Mouse (Mus musculus) embryonic facial prominence, embryonic 15.5 days (tissue): Measurements from ENCODE around the gene Gfod1. TPM values are rescaled to one million over a fixed set of nuclear protein-coding genes. Genes with fewer than 3 reads are reported as not detected.

ENCODE experiments used
- ATAC-seq: fragments of 200-750 bp; cut with Nextera tagmentation; 2 replicates; pipeline ENCODE4 v1.8.0; 2017; ENCODE audit warnings: low read depth, moderate TSS enrichment; ENCODE audit not compliant: insufficient number of reproducible peaks, low FRiP score, low TSS enrichment
- H3K27ac ChIP-seq: fragments of 300-500 bp; sonication (generic); replicated peaks from 2 replicates; pipeline ENCODE4 v1.5.1; 2015; ENCODE audit warnings: mild to moderate bottlenecking, inconsistent platforms
- H3K27me3 ChIP-seq: fragments of 300-500 bp; sonication (generic); 2 replicates; pipeline ENCODE4 v1.6.1; 2015; ENCODE audit warnings: inconsistent platforms
- H3K36me3 ChIP-seq: fragments of 300-500 bp; sonication (generic); 2 replicates; pipeline ENCODE4 v1.6.1; 2015; ENCODE audit warnings: mild to moderate bottlenecking, inconsistent platforms
- H3K4me1 ChIP-seq: fragments of 300-500 bp; sonication (generic); 2 replicates; pipeline ENCODE4 v1.6.1; 2015; ENCODE audit warnings: inconsistent platforms
- H3K4me2 ChIP-seq: fragments of 300-500 bp; sonication (generic); replicated peaks from 2 replicates; pipeline ENCODE4 v1.6.1; 2015; ENCODE audit warnings: mild to moderate bottlenecking, inconsistent platforms
- H3K4me3 ChIP-seq: fragments of 300-500 bp; sonication (generic); replicated peaks from 2 replicates; pipeline ENCODE4 v1.5.1; 2015; ENCODE audit warnings: mild to moderate bottlenecking, inconsistent platforms
- H3K9ac ChIP-seq: fragments of 300-500 bp; sonication (generic); 2 replicates; pipeline ENCODE4 v1.6.1; 2015; ENCODE audit warnings: inconsistent platforms
- H3K9me3 ChIP-seq: fragments of 300-500 bp; sonication (generic); replicated peaks from 2 replicates; pipeline ENCODE4 v1.6.1; 2016; ENCODE audit warnings: inconsistent platforms
- WGBS: fragments of 180-500 bp; shearing (Covaris S2); methylation state at CpG from one replicate; pipeline ENCODE4 v1.1.7; 2015; 5-methylcytosine and 5-hydroxymethylcytosine counted together
- polyA plus RNA-seq: library from polyadenylated mRNA; unstranded; fragments of >200 nt; fragmentation: Nextera tagmentation; extraction: Ambion mirVana; gene quantifications from 2 replicates; pipeline ENCODE4 v1.2.1, GENCODE M21; 2015

Gfod1 gene
- polyA plus RNA-seq, 1 experiment from 2014 or later = 1.0 TPM

DNA sequence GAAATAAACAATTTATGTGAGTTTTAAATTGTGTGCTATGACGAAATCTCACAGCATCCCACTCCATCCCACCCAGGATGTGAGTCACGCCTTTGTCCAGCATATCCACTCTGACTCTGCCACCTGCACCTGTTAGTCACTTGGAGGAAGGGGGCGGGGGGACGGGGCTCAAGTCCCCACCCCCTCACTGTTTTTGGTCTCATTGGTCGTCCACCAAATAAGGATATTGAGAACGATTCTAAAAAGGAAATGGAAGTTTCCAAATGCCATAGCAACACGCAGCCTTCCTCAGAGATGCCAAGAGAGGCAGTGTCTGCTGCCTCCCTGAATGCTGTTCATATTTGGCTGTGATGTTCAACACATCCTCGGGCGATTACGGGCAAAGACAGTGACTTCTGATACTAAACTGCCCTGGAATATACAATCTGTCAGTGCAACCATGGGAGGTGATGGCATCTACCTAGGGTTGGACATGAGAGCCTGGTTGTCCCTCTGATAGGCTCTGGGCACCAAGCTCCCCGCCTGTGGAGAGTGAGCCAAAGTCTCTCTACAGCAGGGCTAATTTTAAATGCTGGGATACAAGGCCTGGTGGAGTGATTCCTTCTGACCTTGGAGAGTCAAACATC, 41.7 kb downstream of the Gfod1 start:
- H3K36me3 ChIP-seq = no peaks in the 10 kb centered on the region
- H3K9ac ChIP-seq = no peak overlapping the region
- H3K27ac ChIP-seq = no peak overlapping the region
- H3K4me2 ChIP-seq = no peak overlapping the region
- no peaks in the 10 kb centered on the region for H3K27me3 ChIP-seq
- no peaks in the 10 kb centered on the region for H3K4me1 ChIP-seq
- no peaks in the 10 kb centered on the region for H3K9me3 ChIP-seq
- H3K4me3 ChIP-seq = no peak overlapping the region
- WGBS = 82% methylated on average over 11 of the region's 11 CpGs
- ATAC-seq = no peak

GRCm38 (mm10) chr13:43261287-43261686, 42.7 kb downstream of the Gfod1 start:
- no peak overlapping the region for H3K4me2 ChIP-seq
- H3K4me1 ChIP-seq = no peaks in the 10 kb centered on the region
- H3K9ac ChIP-seq = no peak overlapping the region
- no peak overlapping the region for H3K4me3 ChIP-seq
- H3K36me3 ChIP-seq = no peaks in the 10 kb centered on the region
- 56% methylated on average over 3 of the region's 3 CpGs for WGBS
- H3K9me3 ChIP-seq = no peaks in the 10 kb centered on the region
- no peak overlapping the region for H3K27ac ChIP-seq
- 0 out of 2 replicates have a peak, but pooled peaks have one; percentile 47 for ATAC-seq
- H3K27me3 ChIP-seq = no peaks in the 10 kb centered on the region

- ATAC-seq = no peak
- 82% methylated on average over 6 of the region's 6 CpGs for WGBS
- Histone ChIP-seq H3K4me1 (no peaks in the 10 kb centered on the region), H3K4me3 (no peak overlapping the region), H3K9ac (no peak overlapping the region), H3K36me3 (no peaks in the 10 kb centered on the region), H3K27me3 (no peaks in the 10 kb centered on the region), H3K9me3 (no peaks in the 10 kb centered on the region), H3K27ac (no peak overlapping the region), H3K4me2 (no peak overlapping the region)
Measured at GRCm38 (mm10) chr13:43260731-43261130, 43.2 kb downstream of the Gfod1 start.

DNA sequence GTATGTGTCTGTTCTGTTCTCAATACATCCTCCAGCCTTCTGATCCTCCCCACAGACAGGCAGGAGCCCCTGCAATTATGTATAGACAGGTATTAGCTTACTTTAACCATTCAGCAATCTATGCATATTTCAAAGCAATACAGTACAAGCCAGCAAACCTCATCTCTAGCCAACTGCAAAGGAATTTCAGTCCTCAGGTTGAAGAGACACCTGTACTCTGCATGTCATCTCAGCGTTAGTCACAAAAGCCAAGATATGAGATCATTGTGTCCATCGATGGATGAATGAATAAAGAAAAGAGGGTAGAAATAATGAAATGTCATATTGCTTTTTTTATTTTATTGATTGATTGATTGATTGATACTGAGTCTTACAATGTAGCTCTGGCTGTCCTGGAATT, 47.5 kb downstream of the Gfod1 start:
- no peak for ATAC-seq
- 81% methylated on average over 2 of the region's 2 CpGs for WGBS
- no peaks in the 10 kb centered on the region for H3K36me3 ChIP-seq
- no peaks in the 10 kb centered on the region for H3K27me3 ChIP-seq
- no peaks in the 10 kb centered on the region for H3K9me3 ChIP-seq
- no peak overlapping the region for H3K4me3 ChIP-seq
- no peak overlapping the region for H3K9ac ChIP-seq
- no peaks in the 10 kb centered on the region for H3K4me1 ChIP-seq
- no peak overlapping the region for H3K4me2 ChIP-seq
- H3K27ac ChIP-seq = no peak overlapping the region

GRCm38 (mm10) chr13:43253526-43253925, 50.4 kb downstream of the Gfod1 start:
- WGBS = 51% methylated on average over 5 of the region's 5 CpGs
- Histone ChIP-seq H3K36me3 (no peaks in the 10 kb centered on the region), H3K4me1 (no peaks in the 10 kb centered on the region), H3K4me3 (no peak overlapping the region), H3K9me3 (no peaks in the 10 kb centered on the region), H3K27me3 (no peaks in the 10 kb centered on the region), H3K4me2 (no peak overlapping the region), H3K9ac (no peak overlapping the region), H3K27ac (no peak overlapping the region)
- no peak for ATAC-seq

- no peak overlapping the region for H3K27ac ChIP-seq
- no peaks in the 10 kb centered on the region for H3K27me3 ChIP-seq
- WGBS = 83% methylated on average over 8 of the region's 8 CpGs
- ATAC-seq = no peak
- H3K9me3 ChIP-seq = no peaks in the 10 kb centered on the region
- no peaks in the 10 kb centered on the region for H3K4me1 ChIP-seq
- H3K4me2 ChIP-seq = no peak overlapping the region
- no peaks in the 10 kb centered on the region for H3K36me3 ChIP-seq
- H3K9ac ChIP-seq = no peak overlapping the region
- no peak overlapping the region for H3K4me3 ChIP-seq
Measured at GRCm38 (mm10) chr13:43252105-43252790, 51.7 kb downstream of the Gfod1 start.

GRCm38 (mm10) chr13:43251391-43251790, 52.6 kb downstream of the Gfod1 start:
- Histone ChIP-seq H3K27me3 (no peaks in the 10 kb centered on the region), H3K27ac (no peak overlapping the region), H3K9ac (no peak overlapping the region), H3K9me3 (no peaks in the 10 kb centered on the region), H3K4me1 (no peaks in the 10 kb centered on the region), H3K4me2 (no peak overlapping the region), H3K36me3 (no peaks in the 10 kb centered on the region), H3K4me3 (no peak overlapping the region)
- 89% methylated on average over 12 of the region's 12 CpGs for WGBS
- no peak for ATAC-seq

DNA sequence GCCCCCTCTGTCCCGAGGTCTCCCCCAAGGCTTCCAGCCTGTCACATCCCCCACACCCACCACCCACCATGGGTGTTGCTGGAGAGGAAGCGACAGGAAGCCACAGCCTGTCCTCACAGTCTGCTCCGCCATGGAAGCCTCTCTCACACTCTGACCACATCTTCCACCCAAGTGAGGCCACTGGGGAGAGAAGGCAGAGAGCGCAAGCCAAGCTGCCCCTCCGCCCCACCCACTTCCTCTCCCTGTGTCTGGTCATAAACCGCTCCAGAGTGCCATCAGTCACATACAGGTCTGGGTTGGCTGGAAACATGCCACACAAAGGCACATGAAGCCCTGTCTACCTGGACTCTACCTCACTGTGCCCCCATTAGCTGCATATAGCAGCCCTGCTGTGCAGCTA, 53.3 kb downstream of the Gfod1 start:
- Histone ChIP-seq H3K4me1 (no peaks in the 10 kb centered on the region), H3K9ac (no peak overlapping the region), H3K27ac (no peak overlapping the region), H3K4me2 (no peak overlapping the region), H3K27me3 (no peaks in the 10 kb centered on the region), H3K36me3 (no peaks in the 10 kb centered on the region), H3K4me3 (no peak overlapping the region), H3K9me3 (no peaks in the 10 kb centered on the region)
- ATAC-seq = 0 out of 2 replicates have a peak, but pooled peaks have one; percentile 54
- 77% methylated on average over 6 of the region's 6 CpGs for WGBS

GRCm38 (mm10) chr13:43250106-43250505, 53.9 kb downstream of the Gfod1 start:
- Histone ChIP-seq H3K27ac (no peak overlapping the region), H3K4me2 (no peak overlapping the region), H3K9ac (no peak overlapping the region), H3K4me3 (no peak overlapping the region), H3K4me1 (no peaks in the 10 kb centered on the region), H3K36me3 (no peaks in the 10 kb centered on the region), H3K27me3 (no peaks in the 10 kb centered on the region), H3K9me3 (no peaks in the 10 kb centered on the region)
- ATAC-seq = no peak
- WGBS = 82% methylated on average over 9 of the region's 9 CpGs

GRCm38 (mm10) chr13:43248381-43248780, 55.6 kb downstream of the Gfod1 start:
- Histone ChIP-seq H3K4me1 (peaks cover 9% of the 10 kb centered on the region), H3K9ac (no peak overlapping the region), H3K27me3 (no peaks in the 10 kb centered on the region), H3K36me3 (no peaks in the 10 kb centered on the region), H3K4me2 (no peak overlapping the region), H3K4me3 (no peak overlapping the region), H3K27ac (no peak overlapping the region), H3K9me3 (no peaks in the 10 kb centered on the region)
- 89% methylated on average over 6 of the region's 6 CpGs for WGBS
- no peak for ATAC-seq

GRCm38 (mm10) chr13:43246876-43247275, 57.1 kb downstream of the Gfod1 start:
- Histone ChIP-seq H3K27me3 (no peaks in the 10 kb centered on the region), H3K9me3 (no peaks in the 10 kb centered on the region)
- 91% methylated on average over 4 of the region's 4 CpGs for WGBS

DNA sequence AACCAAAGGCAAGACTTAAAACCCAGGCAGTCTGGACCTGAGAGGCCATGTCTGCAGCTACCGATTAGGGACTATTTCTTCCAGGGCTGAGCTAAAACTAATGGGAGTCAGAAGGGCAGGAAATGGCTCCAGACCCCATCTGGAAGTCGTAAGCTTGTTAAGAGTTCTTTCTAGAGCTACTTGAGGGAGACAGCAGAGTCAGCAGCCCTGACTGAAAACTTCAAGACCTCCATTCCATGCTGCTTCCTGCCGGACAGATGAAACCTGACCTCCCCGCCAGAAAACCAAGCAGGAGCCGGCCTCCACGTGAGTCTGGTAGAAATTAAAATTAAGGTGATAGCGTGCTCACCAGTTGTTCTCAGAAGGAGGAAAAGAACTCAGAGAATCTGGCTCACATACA, 60.2 kb downstream of the Gfod1 start:
- 16% methylated on average over 7 of the region's 7 CpGs for WGBS
- no peak for ATAC-seq
- H3K4me3 ChIP-seq = no peak overlapping the region
- 0 out of 2 replicates have a peak overlapping the region, but pooled peaks have one; percentile 2 for H3K27ac ChIP-seq
- no peaks in the 10 kb centered on the region for H3K27me3 ChIP-seq
- no peak overlapping the region for H3K9ac ChIP-seq
- no peaks in the 10 kb centered on the region for H3K9me3 ChIP-seq
- no peak overlapping the region for H3K4me2 ChIP-seq
- H3K4me1 ChIP-seq = peaks cover 29% of the 10 kb centered on the region
- H3K36me3 ChIP-seq = no peaks in the 10 kb centered on the region

More at GRCm38 (mm10) chr13:43246876-43247275, 57.1 kb downstream of the Gfod1 start:
- H3K4me2 ChIP-seq = no peak overlapping the region
- H3K36me3 ChIP-seq = no peaks in the 10 kb centered on the region
- no peak overlapping the region for H3K27ac ChIP-seq
- ATAC-seq = no peak
- H3K4me3 ChIP-seq = no peak overlapping the region
- no peak overlapping the region for H3K9ac ChIP-seq
- H3K4me1 ChIP-seq = peaks cover 19% of the 10 kb centered on the region
